ENCODE assay signal across 8 mouse cellular contexts in the genomic region with DNA sequence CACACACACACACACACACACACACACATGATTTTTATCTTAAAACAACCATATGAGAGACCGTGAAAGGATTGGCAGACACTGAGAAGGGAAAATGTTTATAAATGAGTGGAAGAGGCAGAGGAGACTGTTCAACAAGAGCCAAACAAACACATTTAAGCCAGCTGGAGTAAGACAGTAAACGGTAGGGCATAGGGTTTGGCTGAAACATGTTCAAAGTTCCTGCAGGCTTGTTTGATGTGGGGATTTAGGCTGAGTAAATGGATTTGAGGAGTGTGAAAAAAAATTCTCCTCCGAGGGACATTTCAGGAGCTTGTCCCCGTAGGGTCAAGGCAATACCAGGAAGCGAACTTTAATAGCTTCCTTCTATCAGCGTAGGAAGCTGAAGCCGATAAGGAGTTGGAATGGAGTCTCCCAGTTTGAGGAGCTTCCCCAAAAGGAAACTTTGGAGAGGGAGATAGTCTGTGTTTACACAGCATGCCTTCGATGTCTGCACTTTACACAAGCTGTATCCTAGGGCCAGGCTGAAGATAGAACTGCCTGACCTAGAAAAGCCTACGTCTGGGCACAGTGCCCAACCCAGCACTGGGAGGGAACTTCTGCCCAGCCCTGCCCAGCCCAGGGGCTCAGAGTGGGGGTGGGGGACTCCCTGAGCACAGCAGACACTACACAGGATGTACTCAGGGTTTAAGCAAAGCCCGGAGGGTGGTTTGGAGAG. TPM values are rescaled to one million over a fixed set of nuclear protein-coding genes. Genes with fewer than 3 reads are reported as not detected.
DNase-seq lines count a peak whose midpoint lies in the region; ATAC-seq and TF ChIP-seq lines count a peak whose summit lies in the region.

No protein-coding gene starts in this region.

- H3K27me3 ChIP-seq in Patski: no peaks in the 10 kb centered on the region
- H3K27me3 ChIP-seq in hindbrain, postnatal 0 days (ENCODE audit: insufficient read depth, low read length): no peaks in the 10 kb centered on the region
- no peaks in the 10 kb centered on the region for H3K27me3 ChIP-seq in megakaryocyte, embryonic 14.5 days (replicated peaks)
- no peaks in the 10 kb centered on the region for H3K27me3 ChIP-seq in small intestine, adult 2 months (ENCODE audit: control insufficient read depth, insufficient read depth, low read length)

- DNase-seq in Patski (ENCODE audit: low read depth, low spot score): no peak
- peak; percentile 89 for DNase-seq in cerebellum, adult 11 months
- peak; percentile 94 for DNase-seq in gastrocnemius, adult 2 months
- peak; percentile 84 for DNase-seq in hindbrain, postnatal 0 days (ENCODE audit: low spot score)
- DNase-seq in left cerebral cortex, adult 9 months (ENCODE audit: low spot score in 2 of 2): peak; percentile 69 to 76
- no peak for DNase-seq in embryo, embryonic 10 days (ENCODE audit: low spot score)

- 49% methylated on average over 10 of the region's 10 CpGs for WGBS in hindbrain, postnatal 0 days
- WGBS in small intestine, adult 2 months: 4% methylated on average over 10 of the region's 10 CpGs

- H3K27ac ChIP-seq in gastrocnemius, adult 2 months: peak overlapping the region; percentile 87
- peak overlapping the region; percentile 63; the same call in 1 of the 2 replicates for H3K27ac ChIP-seq in hindbrain, postnatal 0 days
- H3K27ac ChIP-seq in small intestine, adult 2 months (ENCODE audit: insufficient read depth, low read depth, low read length): peak overlapping the region; percentile 78

- peak; percentile 66 for ATAC-seq in Patski
- ATAC-seq in hindbrain, postnatal 0 days: peak; percentile 90

- no peak for TF ChIP-seq POLR2A in small intestine, adult 2 months (IDR thresholded peaks at IDR 0.05; ENCODE audit: low read depth, low read length)

- in situ Hi-C loops in Patski (cut with MboI; ENCODE audit: low pct_unique_long_range_greater_than_20kb): no loop called here

- H3K4me1 ChIP-seq in hindbrain, postnatal 0 days (ENCODE audit: insufficient read depth, low read length): 0 out of 2 replicates have a peak, but pooled peaks cover 20% of the 10 kb centered on the region
- peaks cover 96% of the 10 kb centered on the region for H3K4me1 ChIP-seq in megakaryocyte, embryonic 14.5 days
- peaks cover 51% of the 10 kb centered on the region for H3K4me1 ChIP-seq in small intestine, adult 2 months (ENCODE audit: control insufficient read depth, insufficient read depth, insufficient read length, low read length)

- H3K4me3 ChIP-seq in gastrocnemius, adult 2 months: peak overlapping the region; percentile 58
- H3K4me3 ChIP-seq in hindbrain, postnatal 0 days (ENCODE audit: low read length): no peak overlapping the region
- peak overlapping the region; percentile 86 for H3K4me3 ChIP-seq in megakaryocyte, embryonic 14.5 days (replicated peaks)
- H3K4me3 ChIP-seq in small intestine, adult 2 months (ENCODE audit: low read depth, low read length): no peak overlapping the region

- no peaks in the 10 kb centered on the region for H3K9me3 ChIP-seq in hindbrain, postnatal 0 days (ENCODE audit: low read length)
- no peaks in the 10 kb centered on the region for H3K9me3 ChIP-seq in megakaryocyte, embryonic 14.5 days

- H3K9ac ChIP-seq in hindbrain, postnatal 0 days (replicated peaks; ENCODE audit: low read length): no peak overlapping the region

- CTCF ChIA-PET in Patski (lab: Charles Lee): interaction anchor here (0.9 kb wide), 2 partner anchors 16 to 35 kb away, joined by 4 to 10 read pairs; no protein-coding TSS in a partner anchor

- TF ChIP-seq CTCF in Patski (IDR thresholded peaks at IDR 0.05): no peak
- no peak for TF ChIP-seq CTCF in gastrocnemius, adult 2 months (IDR thresholded peaks at IDR 0.05)
- TF ChIP-seq CTCF in hindbrain, postnatal 0 days (IDR thresholded peaks at IDR 0.05; ENCODE audit: low read depth): no peak
- no peak for TF ChIP-seq CTCF in small intestine, adult 2 months (IDR thresholded peaks at IDR 0.05; ENCODE audit: extremely low read depth, insufficient read length, insufficient replicate concordance, low read depth, low read length)

- no peaks in the 10 kb centered on the region for H3K36me3 ChIP-seq in hindbrain, postnatal 0 days (ENCODE audit: insufficient read depth, low read length)
- H3K36me3 ChIP-seq in megakaryocyte, embryonic 14.5 days (replicated peaks; ENCODE audit: low read length): no peaks in the 10 kb centered on the region
- no peaks in the 10 kb centered on the region for H3K36me3 ChIP-seq in small intestine, adult 2 months (ENCODE audit: control insufficient read depth, insufficient read depth, low read length)

- intact Hi-C loops in gastrocnemius, adult 2 months (cut with DNase I): no loop called here

- POLR2A ChIA-PET in Patski (lab: Charles Lee): interaction anchor here (0.6 to 0.7 kb wide), 4 partner anchors 10 to 1613 kb away, joined by 3 to 5 read pairs (median 4); no protein-coding TSS in a partner anchor

- no peak overlapping the region for H3K4me2 ChIP-seq in hindbrain, postnatal 0 days (ENCODE audit: low read depth, low read length)

RNA-seq across cellular contexts. Expression of a gene that starts 15.2 kb away (rescaled TPM):
- 50.4 TPM for polyA plus RNA-seq in Patski (2021)
- total RNA-seq in gastrocnemius, adult 2 months (2021): 10 to 100 TPM; 25.6 to 27.8 TPM
- 55.0 and 69.3 TPM in 2 replicates for total RNA-seq in hindbrain, postnatal 0 days (2014; rRNA removed)
- 38.1 and 44.4 TPM in 2 replicates for polyA plus RNA-seq in hindbrain, postnatal 0 days (2015; fragmentation: Nextera tagmentation; extraction: Ambion mirVana)
- 42.6 and 60.8 TPM in 2 replicates for polyA plus RNA-seq in megakaryocyte, embryonic 14.5 days (2012; ENCODE audit: insufficient read depth, low replicate concordance)
- 38.5 and 60.3 TPM in 2 replicates for polyA plus RNA-seq in small intestine, adult 2 months (2012; rRNA removed)

RNA-seq across cellular contexts. Expression of a gene that starts 49.5 kb away (rescaled TPM):
- polyA plus RNA-seq in Patski (2021): 3.3 TPM
- under 1 TPM; 0.13 to 0.20 TPM for total RNA-seq in gastrocnemius, adult 2 months (2021)
- 28.5 and 30.3 TPM in 2 replicates for total RNA-seq in hindbrain, postnatal 0 days (2014; rRNA removed)
- 13.4 and 14.3 TPM in 2 replicates for polyA plus RNA-seq in hindbrain, postnatal 0 days (2015; fragmentation: Nextera tagmentation; extraction: Ambion mirVana)
- 1.7 and 3.2 TPM in 2 replicates for polyA plus RNA-seq in megakaryocyte, embryonic 14.5 days (2012; ENCODE audit: insufficient read depth, low replicate concordance)
- polyA plus RNA-seq in small intestine, adult 2 months (2012; rRNA removed): 1.9 and 2.9 TPM in 2 replicates

Comparison
In these comparisons a context has a peak if more than half of its experiments do, and no peak if none do; other contexts are left out.
1. DNase-seq: peak in cerebellum, adult 11 months (single experiment), gastrocnemius, adult 2 months (single experiment), hindbrain, postnatal 0 days (single experiment) and left cerebral cortex, adult 9 months (2 of 2); none in Patski (single experiment) and embryo, embryonic 10 days (single experiment).
2. H3K4me3 ChIP-seq: peak in gastrocnemius, adult 2 months (single experiment) and megakaryocyte, embryonic 14.5 days (single experiment); none in hindbrain, postnatal 0 days (single experiment) and small intestine, adult 2 months (single experiment).
3. Peak in every context shown above with its lines, with median percentiles within 50 percentile points of each other: H3K27ac ChIP-seq.